Mouse (Mus musculus) spleen, postnatal 14 days (tissue): Measurements from ENCODE around the gene Zfp473.
"Not testable (repeated sequence)": the region's sequence is repeated elsewhere in the genome, so short reads cannot be mapped to it uniquely, and the experiment has no call there.

Experiments used
- DNase-seq, 2 experiments: peaks; one replicate each; pipeline ENCODE4 v3.0.0; 2021 to 2022; ENCODE audit warnings: low spot score in 2 of 2

Gene Zfp473

GRCm38 (mm10) chr7:44722058-44722457, 28.8 kb downstream of the Zfp473 start:
- DNase-seq: no peak

- no peak for DNase-seq
These were observed 41.0 kb downstream of the Zfp473 start for GRCm38 (mm10) chr7:44709881-44710280.

- DNase-seq: no peak
These were observed 42.3 kb downstream of the Zfp473 start, which contains the start of gene Izumo2 for GRCm38 (mm10) chr7:44708574-44708973. Izumo2 (plus strand) TSS chr7:44708742.

GRCm38 (mm10) chr7:44708093-44708492, 42.8 kb downstream of the Zfp473 start:
- DNase-seq: not testable (repeated sequence)

DNA sequence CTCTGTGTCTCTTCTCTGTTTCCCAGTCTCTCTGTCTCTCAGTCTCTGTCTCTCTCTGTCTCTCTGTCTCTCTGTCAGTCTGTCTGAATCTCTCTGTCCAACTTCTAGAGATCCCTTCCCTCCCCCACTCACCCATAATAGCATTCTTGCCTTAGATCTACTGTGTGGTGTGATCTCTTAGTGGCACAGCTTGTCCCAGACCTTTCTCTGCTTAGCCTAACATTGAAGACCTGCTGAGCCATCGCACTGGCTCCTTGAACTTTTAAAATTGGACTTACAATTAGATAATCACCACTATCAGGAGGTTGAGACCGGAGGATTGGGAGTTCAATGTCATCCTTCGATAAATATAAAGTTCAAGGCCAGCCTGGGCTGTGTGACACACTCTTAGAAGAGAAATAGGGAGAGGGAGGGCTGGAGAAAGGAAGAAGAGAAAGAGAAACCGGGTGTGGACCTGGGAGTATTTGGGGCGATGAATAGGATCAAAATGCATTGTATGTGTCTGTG, 43.6 kb downstream of the Zfp473 start:
- no peak for DNase-seq

DNA sequence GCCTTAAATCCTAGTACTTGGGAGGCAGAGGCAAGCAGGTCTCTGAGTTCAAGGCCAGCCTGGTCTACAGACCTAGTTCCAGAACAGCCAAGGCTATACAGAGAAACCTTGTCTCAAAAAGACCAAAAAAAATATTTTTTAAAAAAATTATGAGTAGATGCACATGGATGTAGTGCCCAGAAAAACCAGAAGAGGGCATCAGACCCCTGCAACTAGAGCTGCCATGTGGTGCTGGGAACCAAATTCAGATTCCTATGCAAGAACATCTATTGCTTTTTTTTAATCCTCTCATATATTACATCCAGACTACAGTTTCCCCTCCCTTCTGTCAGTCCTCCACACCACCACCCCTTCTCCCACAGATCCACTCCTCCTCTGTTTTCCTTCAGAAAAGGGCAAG, 44.5 kb downstream of the Zfp473 start:
- no peak for DNase-seq

DNA sequence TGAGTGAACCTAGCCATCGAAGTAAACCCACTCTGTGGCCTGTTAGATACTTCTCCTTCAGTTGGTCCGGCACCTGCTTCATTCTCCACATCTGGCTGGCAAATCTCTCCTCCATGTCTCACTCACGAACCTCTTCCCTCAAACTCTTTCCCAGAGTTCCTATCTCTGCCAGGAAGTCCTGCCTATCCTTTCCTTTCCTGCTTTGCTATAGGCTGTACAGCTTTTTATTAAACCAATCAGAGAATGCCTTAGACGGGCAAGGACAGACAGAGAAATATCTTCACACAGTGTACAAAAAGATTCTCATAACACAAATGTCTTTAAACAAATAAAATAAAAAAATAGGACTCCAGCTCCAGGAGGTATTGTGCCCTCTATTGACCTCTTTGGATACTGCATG, 45.8 kb downstream of the Zfp473 start:
- DNase-seq: no peak

DNA sequence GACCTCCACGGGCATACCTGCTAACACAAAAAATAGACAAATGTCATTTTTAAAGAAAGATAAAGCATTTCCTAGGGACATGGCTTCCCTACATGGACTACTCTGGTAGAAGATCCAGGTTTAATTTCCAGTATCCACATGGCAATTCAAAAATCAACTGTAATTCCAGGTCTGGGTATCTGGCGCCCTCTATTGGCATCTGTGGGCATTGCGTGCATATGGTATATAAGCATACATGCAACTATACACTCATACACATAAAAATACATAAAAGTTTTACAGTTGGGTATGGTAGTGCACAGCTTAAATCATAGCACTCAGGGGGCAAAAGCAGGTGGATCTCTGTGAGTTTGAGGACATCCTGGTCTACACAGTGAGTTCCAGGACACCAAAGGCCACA, 46.5 kb downstream of the Zfp473 start:
- peak in 1 of 2 experiments; percentile 15 for DNase-seq

DNA sequence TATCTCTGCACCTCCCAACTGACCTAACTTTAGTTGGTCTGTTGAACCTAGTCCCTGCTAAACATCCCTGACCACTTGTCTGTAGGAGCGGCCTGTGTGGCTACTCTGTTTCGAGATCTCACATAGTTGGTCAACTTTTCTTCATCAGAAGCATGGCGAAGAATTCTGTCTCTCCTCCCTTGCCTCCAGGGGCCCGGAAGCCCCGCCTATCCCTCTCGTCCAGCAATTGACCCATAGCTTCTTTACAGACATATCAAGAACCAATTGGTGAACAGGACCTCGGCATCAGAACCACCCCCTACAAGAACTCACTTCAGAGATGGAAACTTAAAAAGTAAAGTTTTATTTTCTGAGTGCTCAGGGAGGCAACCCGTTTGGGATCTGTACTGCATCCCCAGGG, 47.9 kb downstream of the Zfp473 start:
- DNase-seq: no peak

DNA sequence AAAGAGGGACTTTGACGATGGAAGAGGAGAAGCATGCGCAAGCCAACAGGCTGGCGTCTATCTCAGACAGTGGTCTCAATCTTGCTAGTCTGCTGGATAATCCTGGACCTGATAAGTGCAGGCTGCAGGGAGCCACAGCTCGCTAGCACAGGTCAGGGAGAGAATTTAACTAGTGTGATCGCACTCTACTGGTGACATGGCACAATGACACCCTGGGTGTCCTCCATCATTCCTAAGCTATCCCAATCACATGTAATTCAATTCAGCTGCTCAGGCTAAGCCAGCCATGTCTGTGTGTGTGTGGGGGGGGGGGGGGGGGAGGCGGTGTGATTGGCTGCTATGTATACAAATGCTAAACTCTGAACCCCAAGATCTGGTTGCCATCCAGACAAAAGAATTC, 48.9 kb downstream of the Zfp473 start:
- no peak for DNase-seq

GRCm38 (mm10) chr7:44697980-44698379, 52.9 kb downstream of the Zfp473 start:
- no peak for DNase-seq

DNA sequence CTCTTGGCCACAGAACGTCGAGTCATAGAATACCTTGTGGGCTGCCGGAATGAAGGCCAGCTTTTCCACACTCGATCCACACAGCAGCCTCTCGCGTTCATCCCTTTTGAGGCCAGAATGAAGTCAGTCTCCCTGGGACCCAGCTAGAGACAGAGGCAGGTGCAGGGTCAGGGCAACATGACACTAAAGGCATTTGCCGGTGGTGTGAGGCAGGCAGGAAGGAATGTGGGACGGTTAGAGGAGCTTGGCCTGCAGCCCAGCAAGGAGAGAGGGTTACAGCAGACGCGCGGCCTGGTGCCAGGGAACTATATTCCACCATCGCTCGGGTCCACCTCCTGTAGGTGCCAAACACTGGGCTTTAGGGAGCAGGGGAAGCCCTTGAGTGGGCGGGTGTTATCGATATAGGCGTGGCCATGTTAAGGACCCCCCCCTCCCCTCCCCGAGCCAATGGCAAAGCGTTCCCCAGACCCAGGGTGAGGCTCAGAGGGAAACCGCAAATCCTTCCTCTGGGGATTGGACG, 53.6 kb downstream of the Zfp473 start:
- DNase-seq: no peak

- DNase-seq: no peak
These were observed 55.6 kb downstream of the Zfp473 start for GRCm38 (mm10) chr7:44695223-44695622.

DNA sequence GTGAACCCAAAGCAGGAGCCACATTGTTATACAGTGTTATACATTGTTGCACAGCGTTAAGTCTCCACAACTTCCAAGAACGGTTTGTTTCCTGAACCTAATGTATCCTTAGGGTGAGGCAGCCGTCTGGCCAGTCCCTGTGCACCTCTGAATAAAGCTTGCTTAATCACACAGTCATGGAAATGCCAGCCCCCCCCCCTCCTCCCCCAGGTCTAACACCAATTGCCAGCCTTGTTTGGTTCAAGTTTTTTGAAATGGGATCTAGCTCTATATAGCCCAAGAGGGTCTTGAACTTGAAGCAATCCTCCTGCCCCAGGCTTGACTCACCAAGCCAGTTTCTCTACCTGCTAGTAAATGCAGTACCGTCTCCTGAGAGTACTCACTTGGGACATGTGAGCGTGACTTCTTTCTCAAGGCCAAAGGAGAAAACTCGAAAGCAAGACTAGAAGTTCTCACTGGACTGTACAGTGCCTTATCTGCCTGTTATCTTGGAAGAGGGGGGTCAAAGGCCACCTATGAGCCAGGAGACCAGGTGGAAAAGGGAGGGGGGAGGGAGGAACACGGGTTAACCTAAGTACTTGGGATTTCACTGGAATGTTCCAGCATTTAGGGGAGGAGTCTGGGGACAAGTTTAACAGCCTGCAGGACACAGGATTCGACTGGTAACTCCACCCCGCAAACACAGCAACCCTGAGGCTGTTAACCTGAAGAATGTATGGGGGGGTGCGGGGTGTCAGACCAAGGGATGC, 57.2 kb downstream of the Zfp473 start:
- no peak for DNase-seq

DNA sequence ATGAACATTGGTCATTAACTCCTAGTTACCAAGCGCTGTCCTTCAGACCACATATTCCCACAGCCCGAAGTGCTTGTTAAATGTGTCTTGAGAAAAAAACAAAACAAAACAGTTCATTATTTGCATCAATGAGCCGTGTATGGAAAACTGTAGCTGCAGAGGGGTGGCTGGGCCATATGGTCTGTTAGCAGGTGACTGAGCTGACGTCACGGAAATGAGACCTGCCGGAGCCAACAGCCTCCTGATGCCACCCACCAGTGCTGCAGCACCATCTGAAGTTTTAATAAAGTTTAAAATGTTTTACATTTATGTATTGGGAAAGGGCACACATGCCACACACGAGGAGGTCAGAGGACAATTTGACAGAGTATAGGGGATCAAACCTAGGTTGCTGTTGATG, 61.5 kb downstream of the Zfp473 start:
- DNase-seq: no peak

- DNase-seq: no peak
These were observed 62.0 kb downstream of the Zfp473 start for GRCm38 (mm10) chr7:44688890-44689289.

GRCm38 (mm10) chr7:44685531-44686402, 65.1 kb downstream of the Zfp473 start:
- DNase-seq: no peak

DNA sequence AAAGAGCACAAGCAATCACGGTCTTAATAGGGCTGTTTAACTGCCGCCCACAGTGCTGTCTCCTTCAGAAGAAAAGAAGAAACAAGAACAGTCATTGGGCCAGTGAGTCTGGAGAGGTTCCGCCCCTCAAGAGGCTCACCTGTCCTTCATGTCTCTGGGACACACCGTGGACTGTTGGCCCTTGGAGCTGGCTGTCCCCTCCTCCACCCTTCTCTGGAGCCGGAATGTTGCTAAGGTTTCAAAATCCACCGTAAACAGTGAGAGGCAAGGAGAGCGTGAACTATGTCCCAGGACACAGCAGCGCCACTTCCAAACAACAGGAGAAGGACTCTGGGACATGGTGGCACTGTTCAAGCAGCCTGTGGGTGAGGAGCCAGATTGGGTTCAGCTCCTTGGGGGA, 67.2 kb downstream of the Zfp473 start:
- DNase-seq: no peak
